Mouse (Mus musculus): Measurements from ENCODE around the gene Spata7. TPM values are rescaled to one million over a fixed set of nuclear protein-coding genes. Genes with fewer than 3 reads are reported as not detected.

Gene Spata7
- polyA plus RNA-seq (2014; fragmentation: Nextera tagmentation; extraction: Ambion mirVana) = 25.5 and 26.1 TPM in 2 replicates

DNA sequence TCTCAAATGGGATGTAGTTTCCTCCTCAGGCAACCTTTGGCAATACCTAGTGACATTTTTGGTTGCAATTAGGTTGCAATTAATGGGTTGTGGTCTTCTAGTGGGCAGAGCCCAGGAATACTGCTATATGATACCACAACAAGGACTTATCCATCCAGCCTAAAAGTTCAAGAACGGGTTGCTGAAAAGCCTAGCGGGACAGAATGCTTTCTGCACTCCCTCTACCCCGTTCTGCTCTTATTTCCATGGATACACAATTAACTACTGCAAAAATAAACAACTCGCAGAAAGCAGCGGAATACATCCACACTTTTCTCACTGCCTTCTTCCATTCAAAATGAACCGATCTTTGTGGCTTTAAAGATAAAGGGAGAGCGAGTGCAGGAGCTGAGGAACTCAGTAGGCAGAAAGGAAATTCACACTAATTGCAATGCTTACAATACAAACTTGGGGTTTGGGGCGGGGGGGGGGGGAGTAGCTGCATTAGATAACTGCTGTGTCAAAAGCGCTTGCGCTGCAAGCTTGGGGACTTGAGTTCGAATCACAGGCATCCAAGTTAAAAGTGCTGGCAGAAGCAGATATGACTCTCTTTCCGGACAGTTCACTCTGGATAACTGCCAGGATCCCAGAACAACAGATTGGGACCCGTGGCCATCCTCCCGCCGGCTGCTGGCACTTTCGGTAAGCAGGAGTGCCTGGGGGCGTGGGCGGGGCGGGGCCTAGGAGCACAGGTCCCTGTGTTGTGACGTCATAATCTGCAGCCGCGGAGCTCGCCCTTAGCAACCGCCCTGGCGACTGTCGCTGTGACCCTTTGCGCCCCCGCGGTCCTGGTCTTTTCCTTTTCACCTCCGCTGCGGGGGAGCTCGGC, at the start of gene Spata7:
Gene Spata7, plus strand, starts transcription at position 766 of the 868 bp plus-strand sequence.
- Histone ChIP-seq H3K27ac (replicated peaks; ENCODE audit: low read depth, low read length) (no peak within 1 kb of the TSS), H3K9ac (ENCODE audit: low read length) (peak within 1 kb of the TSS; percentile 56), H3K4me2 (ENCODE audit: low read depth, severe bottlenecking) (peak within 1 kb of the TSS; percentile 69), H3K9me3 (ENCODE audit: control insufficient read depth, low read length) (no peaks in the 10 kb centered on the region), H3K27me3 (ENCODE audit: control insufficient read depth, insufficient read depth, low read length) (no peaks in the 10 kb centered on the region), H3K4me3 (ENCODE audit: low read depth, low read length) (peak within 1 kb of the TSS; percentile 53), H3K4me1 (ENCODE audit: control insufficient read depth, insufficient read depth, low read length) (0 out of 2 replicates have a peak, but pooled peaks cover 2% of the 10 kb centered on the region), H3K36me3 (ENCODE audit: control insufficient read depth, insufficient read depth, low read length) (no peaks in the 10 kb centered on the region)
- WGBS = 3% methylated on average over 32 of the region's 32 CpGs
- DNase-seq (ENCODE audit: low spot score) = peak; percentile 91
- peak; percentile 96 for ATAC-seq (ENCODE audit: insufficient number of reproducible peaks, low FRiP score, low TSS enrichment, low read depth)

GRCm38 (mm10) chr12:98585302-98585701, 42.7 kb upstream of the Spata7 start:
- Histone ChIP-seq H3K4me1 (ENCODE audit: control insufficient read depth, insufficient read depth, low read length) (no peaks in the 10 kb centered on the region), H3K27me3 (ENCODE audit: control insufficient read depth, insufficient read depth, low read length) (no peaks in the 10 kb centered on the region), H3K4me2 (ENCODE audit: low read depth, severe bottlenecking) (no peak overlapping the region), H3K9me3 (ENCODE audit: control insufficient read depth, low read length) (no peaks in the 10 kb centered on the region), H3K36me3 (ENCODE audit: control insufficient read depth, insufficient read depth, low read length) (no peaks in the 10 kb centered on the region), H3K4me3 (ENCODE audit: low read depth, low read length) (no peak overlapping the region), H3K27ac (replicated peaks; ENCODE audit: low read depth, low read length) (no peak overlapping the region), H3K9ac (ENCODE audit: low read length) (no peak overlapping the region)
- 39% methylated on average over 3 of the region's 3 CpGs for WGBS
- ATAC-seq (ENCODE audit: insufficient number of reproducible peaks, low FRiP score, low TSS enrichment, low read depth) (no peak), DNase-seq (ENCODE audit: low spot score) (no peak)

DNA sequence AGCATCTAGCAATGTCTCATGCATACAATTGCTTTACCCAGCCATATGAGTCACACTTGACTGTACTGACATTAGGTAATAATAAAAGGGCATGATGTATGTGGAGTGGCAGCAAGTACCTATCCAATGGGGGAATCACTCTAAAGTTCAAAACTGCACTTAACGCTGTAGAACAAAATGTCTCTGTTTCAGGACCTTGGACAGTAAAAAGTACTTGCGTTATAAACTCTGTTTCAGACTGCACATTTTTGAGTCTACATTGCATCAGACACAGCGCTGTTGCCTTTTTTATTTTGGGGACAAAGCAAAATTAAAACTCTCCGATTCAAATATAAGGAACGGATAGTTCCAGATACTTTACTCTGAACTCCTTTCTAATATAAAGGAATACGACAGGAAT, 39.4 kb upstream of the Spata7 start:
- no peak for ATAC-seq (ENCODE audit: insufficient number of reproducible peaks, low FRiP score, low TSS enrichment, low read depth)
- no peak overlapping the region for H3K27ac ChIP-seq (replicated peaks; ENCODE audit: low read depth, low read length)
- no peaks in the 10 kb centered on the region for H3K4me1 ChIP-seq (ENCODE audit: control insufficient read depth, insufficient read depth, low read length)
- 71% methylated on average over 6 of the region's 6 CpGs for WGBS
- no peak for DNase-seq (ENCODE audit: low spot score)
- no peak overlapping the region for H3K4me2 ChIP-seq (ENCODE audit: low read depth, severe bottlenecking)
- no peak overlapping the region for H3K4me3 ChIP-seq (ENCODE audit: low read depth, low read length)
- no peaks in the 10 kb centered on the region for H3K27me3 ChIP-seq (ENCODE audit: control insufficient read depth, insufficient read depth, low read length)
- no peaks in the 10 kb centered on the region for H3K9me3 ChIP-seq (ENCODE audit: control insufficient read depth, low read length)
- H3K9ac ChIP-seq (ENCODE audit: low read length) = no peak overlapping the region
- H3K36me3 ChIP-seq (ENCODE audit: control insufficient read depth, insufficient read depth, low read length) = no peaks in the 10 kb centered on the region

- H3K4me2 ChIP-seq (ENCODE audit: low read depth, severe bottlenecking) = no peak overlapping the region
- no peak overlapping the region for H3K27ac ChIP-seq (replicated peaks; ENCODE audit: low read depth, low read length)
- no peaks in the 10 kb centered on the region for H3K36me3 ChIP-seq (ENCODE audit: control insufficient read depth, insufficient read depth, low read length)
- DNase-seq (ENCODE audit: low spot score) (no peak), ATAC-seq (ENCODE audit: insufficient number of reproducible peaks, low FRiP score, low TSS enrichment, low read depth) (no peak)
- no peak overlapping the region for H3K9ac ChIP-seq (ENCODE audit: low read length)
- no peak overlapping the region for H3K4me3 ChIP-seq (ENCODE audit: low read depth, low read length)
- H3K27me3 ChIP-seq (ENCODE audit: control insufficient read depth, insufficient read depth, low read length) = no peaks in the 10 kb centered on the region
- WGBS = 90% methylated on average over 2 of the region's 2 CpGs
- H3K4me1 ChIP-seq (ENCODE audit: control insufficient read depth, insufficient read depth, low read length) = no peaks in the 10 kb centered on the region
- no peaks in the 10 kb centered on the region for H3K9me3 ChIP-seq (ENCODE audit: control insufficient read depth, low read length)
Observed at GRCm38 (mm10) chr12:98591016-98591415, 36.9 kb upstream of the Spata7 start.

GRCm38 (mm10) chr12:98600861-98601260, 27.1 kb upstream of the Spata7 start:
- DNase-seq (ENCODE audit: low spot score) (no peak), ATAC-seq (ENCODE audit: insufficient number of reproducible peaks, low FRiP score, low TSS enrichment, low read depth) (no peak)
- Histone ChIP-seq H3K36me3 (ENCODE audit: control insufficient read depth, insufficient read depth, low read length) (no peaks in the 10 kb centered on the region), H3K27me3 (ENCODE audit: control insufficient read depth, insufficient read depth, low read length) (no peaks in the 10 kb centered on the region), H3K9me3 (ENCODE audit: control insufficient read depth, low read length) (no peaks in the 10 kb centered on the region), H3K4me1 (ENCODE audit: control insufficient read depth, insufficient read depth, low read length) (no peaks in the 10 kb centered on the region), H3K4me2 (ENCODE audit: low read depth, severe bottlenecking) (no peak overlapping the region), H3K9ac (ENCODE audit: low read length) (no peak overlapping the region), H3K4me3 (ENCODE audit: low read depth, low read length) (no peak overlapping the region), H3K27ac (replicated peaks; ENCODE audit: low read depth, low read length) (no peak overlapping the region)
- WGBS = 84% methylated on average over 5 of the region's 5 CpGs

DNA sequence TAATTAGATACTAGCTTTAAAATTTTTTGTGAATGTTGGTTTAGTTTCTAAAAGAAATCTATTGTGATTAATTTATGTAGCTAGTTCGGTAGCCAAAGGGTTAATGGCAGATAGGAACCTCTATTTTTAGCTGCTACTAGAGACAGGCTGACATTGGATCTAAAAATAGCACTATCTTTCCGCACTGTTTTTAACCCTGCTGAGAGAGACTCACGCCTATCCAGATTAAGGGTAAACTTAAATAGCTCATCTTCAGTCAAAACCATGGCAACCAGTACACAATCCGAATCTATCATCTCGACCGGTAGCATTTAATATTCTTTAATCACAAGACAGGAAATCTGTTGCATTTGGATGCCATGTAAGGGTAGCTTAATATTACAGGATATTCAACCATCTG, 25.8 kb upstream of the Spata7 start:
- H3K27ac ChIP-seq (replicated peaks; ENCODE audit: low read depth, low read length) = no peak overlapping the region
- 52% methylated on average over 6 of the region's 6 CpGs for WGBS
- H3K9me3 ChIP-seq (ENCODE audit: control insufficient read depth, low read length) = no peaks in the 10 kb centered on the region
- ATAC-seq (ENCODE audit: insufficient number of reproducible peaks, low FRiP score, low TSS enrichment, low read depth) = no peak
- no peak overlapping the region for H3K4me2 ChIP-seq (ENCODE audit: low read depth, severe bottlenecking)
- no peaks in the 10 kb centered on the region for H3K27me3 ChIP-seq (ENCODE audit: control insufficient read depth, insufficient read depth, low read length)
- DNase-seq (ENCODE audit: low spot score) = no peak
- H3K9ac ChIP-seq (ENCODE audit: low read length) = no peak overlapping the region
- no peaks in the 10 kb centered on the region for H3K36me3 ChIP-seq (ENCODE audit: control insufficient read depth, insufficient read depth, low read length)
- H3K4me1 ChIP-seq (ENCODE audit: control insufficient read depth, insufficient read depth, low read length) = no peaks in the 10 kb centered on the region
- H3K4me3 ChIP-seq (ENCODE audit: low read depth, low read length) = no peak overlapping the region

DNA sequence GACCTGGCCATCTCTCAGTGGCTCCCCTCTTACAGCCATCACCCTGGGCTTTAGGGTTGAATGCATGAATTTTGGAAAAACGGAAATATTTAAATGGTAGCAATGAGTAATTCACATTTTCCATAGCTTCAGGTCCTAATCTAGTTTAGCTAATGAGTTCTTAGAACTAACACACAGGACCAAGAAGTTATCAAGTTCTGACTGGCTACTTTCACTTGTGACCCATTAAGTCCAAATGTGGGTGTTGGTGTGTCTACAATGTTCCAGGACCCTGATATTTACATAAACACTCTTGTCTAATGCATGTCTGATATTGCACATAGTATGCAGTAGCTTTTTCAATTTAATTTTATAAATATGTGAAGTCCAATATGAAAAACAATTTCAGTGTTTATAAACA, 22.7 kb upstream of the Spata7 start:
- 84% methylated on average over 1 of the region's 1 CpGs for WGBS
- Histone ChIP-seq H3K9me3 (ENCODE audit: control insufficient read depth, low read length) (no peaks in the 10 kb centered on the region), H3K9ac (ENCODE audit: low read length) (no peak overlapping the region), H3K27ac (replicated peaks; ENCODE audit: low read depth, low read length) (no peak overlapping the region), H3K27me3 (ENCODE audit: control insufficient read depth, insufficient read depth, low read length) (no peaks in the 10 kb centered on the region), H3K4me1 (ENCODE audit: control insufficient read depth, insufficient read depth, low read length) (no peaks in the 10 kb centered on the region), H3K4me2 (ENCODE audit: low read depth, severe bottlenecking) (no peak overlapping the region), H3K4me3 (ENCODE audit: low read depth, low read length) (no peak overlapping the region), H3K36me3 (ENCODE audit: control insufficient read depth, insufficient read depth, low read length) (no peaks in the 10 kb centered on the region)
- DNase-seq (ENCODE audit: low spot score) = no peak
- no peak for ATAC-seq (ENCODE audit: insufficient number of reproducible peaks, low FRiP score, low TSS enrichment, low read depth)

DNA sequence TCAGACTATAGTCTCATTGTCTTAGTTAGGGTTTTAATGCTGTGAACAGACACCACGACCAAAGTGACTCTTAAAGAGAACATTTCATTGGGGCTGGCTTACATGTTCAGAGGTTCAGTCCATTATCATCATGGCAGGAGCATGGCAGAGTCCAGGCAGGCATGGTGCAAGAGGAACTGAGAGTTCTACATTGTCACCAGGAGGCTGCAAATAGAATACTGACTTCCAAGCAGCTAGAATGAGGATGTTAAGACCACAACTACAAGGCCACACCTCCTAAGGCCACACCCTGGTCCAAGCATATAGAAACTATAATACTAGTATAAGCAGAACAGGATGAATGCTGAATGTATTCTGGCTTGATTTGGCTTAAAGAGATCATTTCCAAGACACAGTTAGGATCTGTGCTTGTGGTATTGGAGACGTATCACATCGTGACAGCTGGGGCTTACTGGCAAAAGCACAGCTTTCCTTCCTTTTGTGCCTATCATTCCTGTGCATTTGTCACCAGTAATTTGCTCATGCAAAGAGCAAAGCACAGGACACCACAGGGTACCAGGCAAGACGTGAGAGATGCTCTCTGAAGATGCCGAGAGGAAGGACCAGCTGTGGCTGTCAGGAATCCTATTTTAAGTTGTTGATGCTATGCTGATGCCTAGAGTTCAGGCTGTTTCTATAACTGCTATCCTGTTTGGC, 21.2 kb upstream of the Spata7 start:
- ATAC-seq (ENCODE audit: insufficient number of reproducible peaks, low FRiP score, low TSS enrichment, low read depth) (no peak), DNase-seq (ENCODE audit: low spot score) (no peak)
- no peaks in the 10 kb centered on the region for H3K9me3 ChIP-seq (ENCODE audit: control insufficient read depth, low read length)
- no peaks in the 10 kb centered on the region for H3K4me1 ChIP-seq (ENCODE audit: control insufficient read depth, insufficient read depth, low read length)
- no peaks in the 10 kb centered on the region for H3K36me3 ChIP-seq (ENCODE audit: control insufficient read depth, insufficient read depth, low read length)
- H3K27ac ChIP-seq (replicated peaks; ENCODE audit: low read depth, low read length) = no peak overlapping the region
- no peak overlapping the region for H3K4me2 ChIP-seq (ENCODE audit: low read depth, severe bottlenecking)
- no peaks in the 10 kb centered on the region for H3K27me3 ChIP-seq (ENCODE audit: control insufficient read depth, insufficient read depth, low read length)
- 75% methylated on average over 5 of the region's 5 CpGs for WGBS
- no peak overlapping the region for H3K9ac ChIP-seq (ENCODE audit: low read length)
- H3K4me3 ChIP-seq (ENCODE audit: low read depth, low read length) = no peak overlapping the region
